ENCODE assay signal across 1 mouse cellular context in the genomic region with DNA sequence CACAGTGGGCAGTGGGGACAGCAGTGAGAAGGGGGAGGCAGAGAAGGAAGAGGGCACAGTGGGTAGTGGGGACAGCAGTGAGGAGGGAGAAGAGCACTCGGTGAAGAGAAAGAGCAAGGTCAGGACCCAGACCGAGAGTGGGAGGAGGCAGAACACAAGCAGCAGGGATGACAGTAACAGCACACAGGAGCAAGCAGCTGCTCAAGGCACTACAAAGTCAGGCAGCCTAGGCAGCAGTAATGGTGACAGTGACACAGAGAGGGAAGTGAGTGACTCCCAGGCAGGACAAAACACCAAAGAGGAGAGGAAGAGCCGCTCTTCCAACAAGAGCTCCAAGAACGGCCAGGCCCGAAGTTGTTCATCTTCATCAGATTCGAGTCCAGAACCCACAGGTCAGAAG.
TF ChIP-seq lines count a peak whose summit lies in the region.

No protein-coding gene starts in this region.

TF ChIP-seq in CH12.LX, 34 proteins besides CTCF, POLR2A, EP300 and RAD21 (continued from another document):
- TF ChIP-seq TBP (conservative IDR thresholded peaks at IDR 0.05; ENCODE audit: low read depth, low read length): no peak
- TF ChIP-seq KAT2A (IDR thresholded peaks at IDR 0.05; ENCODE audit: insufficient replicate concordance, low read length): no peak
